Mouse (Mus musculus): ENCODE results near the gene Rnf43. TPM values are rescaled to one million over a fixed set of nuclear protein-coding genes. Genes with fewer than 3 reads are reported as not detected.
A peak's percentile ranks its signal among the peaks of the same experiment; 100 is the strongest.

Gene Rnf43
- total RNA-seq, 2 experiments from 2014 or later = 2.8 to 3.4 TPM

- DNase-seq = no peak
These were observed 15.2 kb downstream of the Rnf43 start for GRCm38 (mm10) chr11:87677756-87678155.

GRCm38 (mm10) chr11:87678545-87678944 is 16.0 kb downstream of the Rnf43 start:
- no peak for DNase-seq

GRCm38 (mm10) chr11:87678976-87679375 is 16.5 kb downstream of the Rnf43 start:
- no peak for DNase-seq

GRCm38 (mm10) chr11:87680786-87681185 is 18.3 kb downstream of the Rnf43 start:
- DNase-seq = no peak

GRCm38 (mm10) chr11:87682096-87682495 is 19.6 kb downstream of the Rnf43 start:
- no peak for DNase-seq

- peak; percentile 43 for DNase-seq
These were observed 20.5 kb downstream of the Rnf43 start for GRCm38 (mm10) chr11:87682838-87683571.

GRCm38 (mm10) chr11:87686407-87686806 is 23.9 kb downstream of the Rnf43 start:
- no peak for DNase-seq

GRCm38 (mm10) chr11:87687246-87688225 is 25.0 kb downstream of the Rnf43 start:
- no peak for DNase-seq

GRCm38 (mm10) chr11:87688478-87689203 is 26.1 kb downstream of the Rnf43 start:
- no peak for DNase-seq

GRCm38 (mm10) chr11:87689402-87689808 is 26.9 kb downstream of the Rnf43 start:
- peak; percentile 68 for DNase-seq

- no peak for DNase-seq
These were observed 27.7 kb downstream of the Rnf43 start for GRCm38 (mm10) chr11:87690054-87690740.

GRCm38 (mm10) chr11:87697131-87697682 is 34.7 kb downstream of the Rnf43 start:
- no peak for DNase-seq

GRCm38 (mm10) chr11:87698126-87698525 is 35.6 kb downstream of the Rnf43 start:
- no peak for DNase-seq

GRCm38 (mm10) chr11:87701108-87701507 is 38.6 kb downstream of the Rnf43 start:
- DNase-seq = no peak

GRCm38 (mm10) chr11:87701877-87702620 is 39.5 kb downstream of the Rnf43 start:
- no peak for DNase-seq

- no peak for DNase-seq
These were observed 41.1 kb downstream of the Rnf43 start for GRCm38 (mm10) chr11:87703654-87704053.

- no peak for DNase-seq
These were observed 41.8 kb downstream of the Rnf43 start for GRCm38 (mm10) chr11:87704289-87704688.

- DNase-seq = no peak
These were observed 45.0 kb downstream of the Rnf43 start for GRCm38 (mm10) chr11:87707570-87707969.

GRCm38 (mm10) chr11:87708979-87709378 is 46.5 kb downstream of the Rnf43 start:
- DNase-seq = no peak

GRCm38 (mm10) chr11:87709513-87710261 is 47.2 kb downstream of the Rnf43 start:
- DNase-seq = peak; percentile 42

Data from adrenal gland, postnatal 10 days (tissue).